Mouse (Mus musculus): ENCODE results near the gene Uvrag. TPM values are rescaled to one million over a fixed set of nuclear protein-coding genes. Genes with fewer than 3 reads are reported as not detected.

The Uvrag gene
- total and polyA plus RNA-seq, 2 experiments: 12.2 to 18.3 TPM

DNA sequence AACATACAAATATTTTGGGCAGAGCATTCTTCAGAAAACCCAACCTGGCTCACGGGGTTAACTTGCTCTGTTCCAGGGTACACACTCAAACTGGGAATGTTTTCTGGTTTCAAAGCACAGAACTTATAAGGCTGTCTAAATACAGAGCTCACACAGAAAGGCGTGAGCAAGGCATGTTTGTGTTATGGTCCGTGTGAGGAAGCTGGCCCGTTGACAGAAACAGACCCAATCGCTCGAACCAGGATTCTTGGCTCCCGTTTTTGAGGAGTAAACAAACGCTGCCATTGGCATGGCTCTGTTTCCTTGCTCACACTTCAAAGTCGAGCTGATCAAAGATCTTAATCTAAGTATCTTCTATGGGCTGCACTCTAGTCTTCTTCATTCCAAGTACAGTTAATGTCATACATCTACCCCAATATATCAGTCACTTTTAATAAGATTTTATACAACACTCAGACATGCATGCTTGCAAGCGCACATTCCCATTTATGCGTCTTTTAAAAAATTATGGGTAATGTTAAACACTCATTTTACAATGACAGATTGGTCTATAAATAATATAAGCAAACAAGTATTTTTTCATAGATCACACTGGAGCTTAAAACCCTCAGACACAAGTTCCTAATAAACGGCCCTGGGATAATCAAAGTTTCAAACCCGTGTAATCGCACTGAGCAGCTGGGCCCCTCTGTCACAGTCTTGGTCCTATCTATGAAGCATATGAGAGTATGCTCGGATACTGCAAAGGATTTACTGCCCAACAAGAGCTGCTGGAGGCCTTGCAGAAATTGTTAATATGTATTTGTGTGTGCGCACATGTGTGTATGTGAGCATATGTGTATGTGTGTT lies 133.2 kb downstream of the Uvrag start:
- H3K4me1 ChIP-seq (ENCODE audit: control insufficient read depth, insufficient read depth, low read length): peaks cover 7% of the 10 kb centered on the region; the same call in 1 of the 2 replicates
- H3K4me3 ChIP-seq (ENCODE audit: insufficient read depth, low read depth, low read length): no peak overlapping the region
- peak; percentile 77 for DNase-seq (ENCODE audit: extremely low read depth, low read depth, low spot score)
- no peaks in the 10 kb centered on the region for H3K27me3 ChIP-seq (ENCODE audit: control insufficient read depth, insufficient read depth, low read length)
- H3K36me3 ChIP-seq (ENCODE audit: control insufficient read depth, insufficient read depth, low read length): peaks cover 7% of the 10 kb centered on the region; the same call in 1 of the 2 replicates
- H3K9ac ChIP-seq (ENCODE audit: low read depth, low read length): no peak overlapping the region
- H3K79me2 ChIP-seq (ENCODE audit: control insufficient read depth, insufficient read depth, low read length): peaks cover 2% of the 10 kb centered on the region; the same call in 1 of the 2 replicates
- WGBS: 51% methylated on average over 16 of the region's 16 CpGs
- H3K27ac ChIP-seq (replicated peaks; ENCODE audit: insufficient read depth, low read depth, low read length): no peak overlapping the region
- TF ChIP-seq POLR2A (IDR thresholded peaks at IDR 0.05; ENCODE audit: extremely low read depth, insufficient read depth, low read length) (no peak), CTCF (IDR thresholded peaks at IDR 0.05; ENCODE audit: low read depth, low read length) (no peak)

DNA sequence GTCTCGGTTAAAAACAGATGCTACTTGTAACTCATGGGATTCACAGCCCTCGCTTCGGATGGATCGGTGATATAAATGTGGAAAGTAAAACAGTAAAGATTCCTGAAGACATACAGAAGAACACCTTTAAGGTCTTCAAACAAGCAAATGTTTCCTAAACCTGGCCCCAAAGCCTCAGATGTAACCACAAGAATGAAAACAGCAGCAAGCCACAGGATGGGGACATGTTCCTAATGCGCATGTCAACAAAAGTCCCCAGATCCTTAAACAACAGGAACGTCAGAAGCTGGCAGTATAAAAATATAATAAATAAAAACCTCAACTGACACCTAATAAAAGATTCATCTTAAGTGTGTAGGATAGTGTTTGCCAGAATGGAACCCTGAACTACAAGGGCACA lies 137.7 kb downstream of the Uvrag start:
- H3K79me2 ChIP-seq (ENCODE audit: control insufficient read depth, insufficient read depth, low read length): peaks cover 7% of the 10 kb centered on the region; the same call in 1 of the 2 replicates
- no peak for TF ChIP-seq POLR2A (IDR thresholded peaks at IDR 0.05; ENCODE audit: extremely low read depth, insufficient read depth, low read length)
- no peak for TF ChIP-seq CTCF (IDR thresholded peaks at IDR 0.05; ENCODE audit: low read depth, low read length)
- 96% methylated on average over 6 of the region's 6 CpGs for WGBS

DNA sequence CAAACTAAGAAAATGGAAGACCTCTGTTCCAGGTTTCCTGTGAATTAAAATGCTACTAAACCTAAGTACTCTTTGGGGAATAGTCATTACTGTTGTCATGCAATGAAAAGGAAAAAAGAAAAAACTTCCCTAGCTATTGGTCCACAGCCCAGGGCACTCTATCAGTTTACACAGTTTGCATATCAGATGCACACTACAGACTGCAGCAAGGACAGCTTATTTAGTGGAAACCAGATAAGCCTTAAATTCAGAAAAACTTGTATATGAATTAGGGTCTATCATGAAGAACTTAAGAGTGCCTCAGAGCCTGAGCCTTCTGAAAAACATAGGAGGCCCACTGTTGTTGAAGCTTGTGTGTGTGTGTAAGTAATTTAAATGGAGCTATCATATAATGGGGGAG lies 142.2 kb downstream of the Uvrag start:
- H3K4me1 ChIP-seq (ENCODE audit: control insufficient read depth, insufficient read depth, low read length): no peaks in the 10 kb centered on the region
- DNase-seq (ENCODE audit: extremely low read depth, low read depth, low spot score): no peak
- no peak overlapping the region for H3K27ac ChIP-seq (replicated peaks; ENCODE audit: insufficient read depth, low read depth, low read length)
- H3K9ac ChIP-seq (ENCODE audit: low read depth, low read length): no peak overlapping the region
- no peaks in the 10 kb centered on the region for H3K27me3 ChIP-seq (ENCODE audit: control insufficient read depth, insufficient read depth, low read length)
- TF ChIP-seq CTCF (IDR thresholded peaks at IDR 0.05; ENCODE audit: low read depth, low read length) (no peak), POLR2A (IDR thresholded peaks at IDR 0.05; ENCODE audit: extremely low read depth, insufficient read depth, low read length) (no peak)
- no peak overlapping the region for H3K4me3 ChIP-seq (ENCODE audit: insufficient read depth, low read depth, low read length)
- H3K36me3 ChIP-seq (ENCODE audit: control insufficient read depth, insufficient read depth, low read length): peaks cover 3% of the 10 kb centered on the region; the same call in 1 of the 2 replicates
- peaks cover 4% of the 10 kb centered on the region; the same call in 1 of the 2 replicates for H3K79me2 ChIP-seq (ENCODE audit: control insufficient read depth, insufficient read depth, low read length)

More for the DNA sequence above, 137.7 kb downstream of the Uvrag start:
- H3K27me3 ChIP-seq (ENCODE audit: control insufficient read depth, insufficient read depth, low read length): no peaks in the 10 kb centered on the region
- H3K4me3 ChIP-seq (ENCODE audit: insufficient read depth, low read depth, low read length): no peak overlapping the region
- no peak overlapping the region for H3K27ac ChIP-seq (replicated peaks; ENCODE audit: insufficient read depth, low read depth, low read length)
- H3K36me3 ChIP-seq (ENCODE audit: control insufficient read depth, insufficient read depth, low read length): peaks cover 7% of the 10 kb centered on the region; the same call in 1 of the 2 replicates
- peaks cover 7% of the 10 kb centered on the region; the same call in 1 of the 2 replicates for H3K4me1 ChIP-seq (ENCODE audit: control insufficient read depth, insufficient read depth, low read length)
- no peak for DNase-seq (ENCODE audit: extremely low read depth, low read depth, low spot score)
- H3K9ac ChIP-seq (ENCODE audit: low read depth, low read length): no peak overlapping the region

DNA sequence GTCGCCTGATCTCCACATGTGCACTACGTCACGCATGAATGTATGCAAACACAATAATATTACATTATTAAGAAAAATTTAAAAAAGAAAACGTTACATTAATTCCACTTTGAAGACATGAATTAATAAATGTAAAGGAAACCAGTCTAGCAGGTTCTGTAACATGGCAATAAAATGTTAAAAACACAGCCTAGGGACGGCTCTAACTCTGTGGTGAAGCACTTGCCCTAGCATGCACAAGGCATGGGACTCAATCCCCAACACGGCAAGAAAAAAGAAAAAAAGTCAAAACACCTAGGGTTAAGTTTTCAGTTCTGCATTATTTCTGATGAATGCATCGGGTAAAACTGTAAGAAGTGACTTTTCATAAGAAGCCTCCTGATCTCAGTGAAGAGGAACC lies 143.2 kb downstream of the Uvrag start:
- Histone ChIP-seq H3K79me2 (ENCODE audit: control insufficient read depth, insufficient read depth, low read length) (peaks cover 4% of the 10 kb centered on the region; the same call in 1 of the 2 replicates), H3K4me1 (ENCODE audit: control insufficient read depth, insufficient read depth, low read length) (no peaks in the 10 kb centered on the region), H3K36me3 (ENCODE audit: control insufficient read depth, insufficient read depth, low read length) (no peaks in the 10 kb centered on the region; the same call in 1 of the 2 replicates), H3K27ac (replicated peaks; ENCODE audit: insufficient read depth, low read depth, low read length) (no peak overlapping the region), H3K9ac (ENCODE audit: low read depth, low read length) (no peak overlapping the region), H3K27me3 (ENCODE audit: control insufficient read depth, insufficient read depth, low read length) (no peaks in the 10 kb centered on the region), H3K4me3 (ENCODE audit: insufficient read depth, low read depth, low read length) (no peak overlapping the region)
- 93% methylated on average over 7 of the region's 7 CpGs for WGBS
- DNase-seq (ENCODE audit: extremely low read depth, low read depth, low spot score): no peak
- no peak for TF ChIP-seq CTCF (IDR thresholded peaks at IDR 0.05; ENCODE audit: low read depth, low read length)
- TF ChIP-seq POLR2A (IDR thresholded peaks at IDR 0.05; ENCODE audit: extremely low read depth, insufficient read depth, low read length): no peak

DNA sequence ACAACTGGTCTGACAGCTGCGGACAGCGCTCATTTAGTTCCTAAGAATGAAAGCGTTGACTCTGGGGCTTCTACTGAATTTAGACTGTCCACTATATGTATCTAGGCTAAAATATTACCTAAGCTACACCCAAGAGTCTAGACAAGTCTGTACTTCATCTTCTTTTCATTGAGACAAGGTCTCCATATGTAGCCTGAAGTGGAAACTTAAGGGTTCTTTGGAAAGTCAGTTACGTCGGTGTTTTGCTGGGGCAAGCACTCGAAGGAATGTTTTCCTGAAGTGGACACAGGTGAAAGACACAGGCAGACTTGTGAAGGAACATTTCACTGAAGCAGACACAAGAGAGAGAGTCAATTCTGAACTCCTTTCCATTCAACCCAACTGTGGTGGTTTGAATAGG lies 144.2 kb downstream of the Uvrag start:
- Histone ChIP-seq H3K4me1 (ENCODE audit: control insufficient read depth, insufficient read depth, low read length) (no peaks in the 10 kb centered on the region), H3K9ac (ENCODE audit: low read depth, low read length) (no peak overlapping the region), H3K36me3 (ENCODE audit: control insufficient read depth, insufficient read depth, low read length) (no peaks in the 10 kb centered on the region; the same call in 1 of the 2 replicates), H3K79me2 (ENCODE audit: control insufficient read depth, insufficient read depth, low read length) (peaks cover 2% of the 10 kb centered on the region; the same call in 1 of the 2 replicates), H3K4me3 (ENCODE audit: insufficient read depth, low read depth, low read length) (no peak overlapping the region), H3K27ac (replicated peaks; ENCODE audit: insufficient read depth, low read depth, low read length) (no peak overlapping the region), H3K27me3 (ENCODE audit: control insufficient read depth, insufficient read depth, low read length) (no peaks in the 10 kb centered on the region)
- TF ChIP-seq CTCF (IDR thresholded peaks at IDR 0.05; ENCODE audit: low read depth, low read length): no peak
- TF ChIP-seq POLR2A (IDR thresholded peaks at IDR 0.05; ENCODE audit: extremely low read depth, insufficient read depth, low read length): no peak
- no peak for DNase-seq (ENCODE audit: extremely low read depth, low read depth, low spot score)
- 96% methylated on average over 6 of the region's 6 CpGs for WGBS
